Mouse (Mus musculus) telencephalon, adult 2 months (tissue): Measurements from ENCODE around the gene Ackr4.

Experiments
- DNase-seq: peaks from one replicate; pipeline ENCODE4 v3.0.0-alpha.2; 2011; ENCODE audit warnings: low read depth, low spot score

Gene Ackr4

GRCm38 (mm10) chr9:104106930-104107329, 19.8 kb downstream of the Ackr4 start:
- DNase-seq = no peak

GRCm38 (mm10) chr9:104104986-104105385, 21.7 kb downstream of the Ackr4 start:
- DNase-seq = no peak

GRCm38 (mm10) chr9:104102901-104103300, 23.8 kb downstream of the Ackr4 start:
- no peak for DNase-seq

- DNase-seq = no peak
Measured at GRCm38 (mm10) chr9:104102301-104102700, 24.4 kb downstream of the Ackr4 start.

GRCm38 (mm10) chr9:104101458-104101857, 25.3 kb downstream of the Ackr4 start:
- DNase-seq = no peak

- no peak for DNase-seq
Measured at GRCm38 (mm10) chr9:104100822-104101221, 25.9 kb downstream of the Ackr4 start.

GRCm38 (mm10) chr9:104099060-104099459, 27.7 kb downstream of the Ackr4 start:
- DNase-seq = no peak

GRCm38 (mm10) chr9:104098256-104098655, 28.5 kb downstream of the Ackr4 start:
- no peak for DNase-seq

GRCm38 (mm10) chr9:104092945-104093344, 33.8 kb downstream of the Ackr4 start:
- no peak for DNase-seq

- DNase-seq = no peak
Measured at GRCm38 (mm10) chr9:104088555-104088954, 38.2 kb downstream of the Ackr4 start.

GRCm38 (mm10) chr9:104085730-104086429, 40.9 kb downstream of the Ackr4 start:
- DNase-seq = no peak

- DNase-seq = no peak
Measured at GRCm38 (mm10) chr9:104080038-104080437, 46.7 kb downstream of the Ackr4 start.

GRCm38 (mm10) chr9:104079379-104079778, 47.4 kb downstream of the Ackr4 start:
- DNase-seq = no peak

GRCm38 (mm10) chr9:104078780-104079179, 48.0 kb downstream of the Ackr4 start:
- no peak for DNase-seq

GRCm38 (mm10) chr9:104075808-104076207, 50.9 kb downstream of the Ackr4 start:
- no peak for DNase-seq

GRCm38 (mm10) chr9:104070863-104071604, 55.7 kb downstream of the Ackr4 start:
- no peak for DNase-seq

GRCm38 (mm10) chr9:104070241-104070640, 56.5 kb downstream of the Ackr4 start:
- no peak for DNase-seq

GRCm38 (mm10) chr9:104064571-104064970, 62.2 kb downstream of the Ackr4 start:
- DNase-seq = no peak

GRCm38 (mm10) chr9:104063244-104063961, 63.3 kb downstream of the Ackr4 start, which contains the start of gene Acad11:
TSS of gene Acad11 (plus strand) at chr9:104063377.
- peak; percentile 92 for DNase-seq

GRCm38 (mm10) chr9:104062430-104063243, 64.1 kb downstream of the Ackr4 start, which contains the start of gene Uba5:
TSS of gene Uba5 (minus strand) at chr9:104063134.
- no peak for DNase-seq

- DNase-seq = no peak
Measured at GRCm38 (mm10) chr9:104051028-104051427, 75.7 kb downstream of the Ackr4 start.
